Mouse (Mus musculus): ENCODE measurements around the gene Ankrd34a. TPM values are rescaled to one million over a fixed set of nuclear protein-coding genes. Genes with fewer than 3 reads are reported as not detected.

Ankrd34a gene
- polyA plus RNA-seq, 1 experiment from 2014 or later: 8.5 TPM

DNA sequence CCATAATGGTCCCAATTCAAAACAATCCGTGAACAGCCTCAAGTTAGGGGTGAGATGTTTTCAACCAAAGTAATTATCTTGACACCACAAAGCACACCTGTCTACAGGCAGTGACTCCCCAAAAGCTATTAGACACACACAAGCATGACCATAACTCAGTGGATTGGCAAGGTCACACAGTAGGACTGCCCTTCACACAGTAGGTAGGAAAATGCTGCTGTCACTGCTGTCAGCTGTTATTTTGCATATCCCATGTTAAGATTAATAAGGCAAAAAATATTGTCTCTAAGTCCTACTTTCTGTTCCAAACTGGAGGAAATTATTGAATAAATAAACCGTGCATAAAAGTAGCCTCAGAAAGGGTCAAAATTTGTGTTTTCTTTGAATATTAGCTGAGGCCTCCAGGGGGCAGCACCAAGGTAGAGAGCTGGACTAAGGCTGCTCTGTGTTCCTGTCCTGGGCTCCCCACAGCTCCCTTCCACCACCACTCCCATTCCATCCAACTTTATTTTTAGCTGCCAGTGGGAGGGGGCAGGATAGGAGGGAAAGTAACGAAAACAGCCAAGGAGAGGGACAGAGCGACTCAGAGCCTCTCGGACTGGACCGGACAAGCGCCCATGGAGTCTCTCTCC lies 48.7 kb downstream of the Ankrd34a start, which contains the start of gene Itga10:
Gene Itga10, plus strand, starts transcription at position 567 of the 632 bp plus-strand sequence.
- ATAC-seq (ENCODE audit: insufficient number of reproducible peaks, insufficient read depth, low FRiP score, low read depth): no peak
- peak within 1 kb of the TSS in 1 of 2 experiments; percentile 4; a peak in 1 of 4 replicates for H3K4me3 ChIP-seq (ENCODE audit: control insufficient read depth in 1 of 2, insufficient read depth in 1 of 2, low read depth in 1 of 2, low read length in 2 of 2)
- H3K4me1 ChIP-seq (ENCODE audit: control insufficient read depth in 2 of 2, insufficient read depth in 2 of 2, low read length in 2 of 2): peaks cover 3 to 11% of the 10 kb centered on the region in 2 experiments; a peak in 3 of 4 replicates
- no peaks in the 10 kb centered on the region for H3K27me3 ChIP-seq (ENCODE audit: control insufficient read depth, insufficient read depth, low read length)
- peak within 1 kb of the TSS; percentile 22; the same call in 1 of the 2 replicates for H3K9ac ChIP-seq (ENCODE audit: low read length)
- no peak within 1 kb of the TSS for H3K27ac ChIP-seq (replicated peaks in 1 of 2; ENCODE audit: control insufficient read depth in 1 of 2, insufficient read depth in 1 of 2, low read depth in 2 of 2, low read length in 2 of 2)
- 34% methylated on average over 7 of the region's 7 CpGs for WGBS
- peaks cover 38% of the 10 kb centered on the region for H3K36me3 ChIP-seq (ENCODE audit: control insufficient read depth, insufficient read depth, low read length)
- peak within 1 kb of the TSS; percentile 36 for H3K4me2 ChIP-seq (ENCODE audit: low read length)
- H3K9me3 ChIP-seq (ENCODE audit: control insufficient read depth, low read length): no peaks in the 10 kb centered on the region

DNA sequence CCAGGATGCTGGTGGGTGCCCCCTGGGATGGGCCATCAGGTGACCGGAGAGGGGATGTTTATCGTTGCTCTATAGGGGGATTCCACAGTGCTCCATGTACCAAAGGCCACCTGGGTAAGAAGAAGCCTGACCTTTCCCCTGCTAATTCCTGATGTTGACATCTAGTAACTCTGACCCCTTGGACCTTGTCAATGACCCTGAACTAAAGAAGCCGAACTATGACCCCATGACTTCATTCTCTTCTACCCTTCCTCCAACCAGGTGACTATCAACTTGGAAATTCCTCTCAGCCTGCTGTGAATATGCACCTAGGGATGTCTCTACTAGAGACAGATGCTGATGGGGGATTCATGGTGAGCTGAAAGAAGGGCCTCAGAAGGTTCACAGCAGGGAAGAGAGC lies 50.9 kb downstream of the Ankrd34a start:
- no peak overlapping the region for H3K4me2 ChIP-seq (ENCODE audit: low read length)
- H3K9ac ChIP-seq (ENCODE audit: low read length): no peak overlapping the region
- H3K36me3 ChIP-seq (ENCODE audit: control insufficient read depth, insufficient read depth, low read length): peaks cover 23% of the 10 kb centered on the region
- peaks cover 3 to 11% of the 10 kb centered on the region in 2 experiments; a peak in 3 of 4 replicates for H3K4me1 ChIP-seq (ENCODE audit: control insufficient read depth in 2 of 2, insufficient read depth in 2 of 2, low read length in 2 of 2)
- no peak overlapping the region for H3K27ac ChIP-seq (replicated peaks in 1 of 2; ENCODE audit: control insufficient read depth in 1 of 2, insufficient read depth in 1 of 2, low read depth in 2 of 2, low read length in 2 of 2)
- no peaks in the 10 kb centered on the region for H3K27me3 ChIP-seq (ENCODE audit: control insufficient read depth, insufficient read depth, low read length)
- ATAC-seq (ENCODE audit: insufficient number of reproducible peaks, insufficient read depth, low FRiP score, low read depth): no peak
- no peaks in the 10 kb centered on the region for H3K9me3 ChIP-seq (ENCODE audit: control insufficient read depth, low read length)
- 87% methylated on average over 3 of the region's 3 CpGs for WGBS
- H3K4me3 ChIP-seq (ENCODE audit: control insufficient read depth in 1 of 2, insufficient read depth in 1 of 2, low read depth in 1 of 2, low read length in 2 of 2): no peak overlapping the region

Other genes with a start within 250 kb of the Ankrd34a start
- 0.66 and 1.0 TPM in 2 replicates for gene BC107364, start 144.3 kb upstream of the Ankrd34a start, polyA plus RNA-seq (2014; fragmentation: Nextera tagmentation; extraction: Ambion mirVana)
- gene Hfe2, start 71.5 kb upstream of the Ankrd34a start, polyA plus RNA-seq (2014; fragmentation: Nextera tagmentation; extraction: Ambion mirVana): 10.8 and 11.7 TPM in 2 replicates
- 257 and 262 TPM in 2 replicates for gene Txnip, start 38.7 kb upstream of the Ankrd34a start, polyA plus RNA-seq (2014; fragmentation: Nextera tagmentation; extraction: Ambion mirVana)
- gene Gm16253, start 19.7 kb upstream of the Ankrd34a start, polyA plus RNA-seq (2014; fragmentation: Nextera tagmentation; extraction: Ambion mirVana): 0.68 and 0.81 TPM in 2 replicates
- gene Polr3gl, start 2.5 kb upstream of the Ankrd34a start, polyA plus RNA-seq (2014; fragmentation: Nextera tagmentation; extraction: Ambion mirVana): 25.5 and 28.7 TPM in 2 replicates
- 5.6 and 6.7 TPM in 2 replicates for gene Lix1l, start 4.5 kb downstream of the Ankrd34a start, polyA plus RNA-seq (2014; fragmentation: Nextera tagmentation; extraction: Ambion mirVana)
- gene Rbm8a, start 33.3 kb downstream of the Ankrd34a start, polyA plus RNA-seq (2014; fragmentation: Nextera tagmentation; extraction: Ambion mirVana): 90.0 and 91.7 TPM in 2 replicates
- 40.5 and 43.4 TPM in 2 replicates for gene Pex11b, start 38.7 kb downstream of the Ankrd34a start, polyA plus RNA-seq (2014; fragmentation: Nextera tagmentation; extraction: Ambion mirVana)
- gene Gm42957, start 38.8 kb downstream of the Ankrd34a start, polyA plus RNA-seq (2014; fragmentation: Nextera tagmentation; extraction: Ambion mirVana): 0.07 and 0.20 TPM in 2 replicates
- 1.3 TPM in 2 replicates for gene Itga10, start 48.9 kb downstream of the Ankrd34a start, polyA plus RNA-seq (2014; fragmentation: Nextera tagmentation; extraction: Ambion mirVana)
- gene Ankrd35, start 73.5 kb downstream of the Ankrd34a start, polyA plus RNA-seq (2014; fragmentation: Nextera tagmentation; extraction: Ambion mirVana): 0.09 and 0.23 TPM in 2 replicates
- gene Pias3, start 99.7 kb downstream of the Ankrd34a start, polyA plus RNA-seq (2014; fragmentation: Nextera tagmentation; extraction: Ambion mirVana): 26.8 and 30.6 TPM in 2 replicates
- 8.0 and 8.8 TPM in 2 replicates for gene Nudt17, start 111.9 kb downstream of the Ankrd34a start, polyA plus RNA-seq (2014; fragmentation: Nextera tagmentation; extraction: Ambion mirVana)
- 27.0 and 27.1 TPM in 2 replicates for gene Polr3c, start 131.0 kb downstream of the Ankrd34a start, polyA plus RNA-seq (2014; fragmentation: Nextera tagmentation; extraction: Ambion mirVana)
- gene Rnf115, start 131.0 kb downstream of the Ankrd34a start, polyA plus RNA-seq (2014; fragmentation: Nextera tagmentation; extraction: Ambion mirVana): 41.2 and 42.0 TPM in 2 replicates
- gene Pdzk1, start 232.6 kb downstream of the Ankrd34a start, polyA plus RNA-seq (2014; fragmentation: Nextera tagmentation; extraction: Ambion mirVana): not detected in 2 replicates
- gene Cd160, start 232.7 kb downstream of the Ankrd34a start, polyA plus RNA-seq (2014; fragmentation: Nextera tagmentation; extraction: Ambion mirVana): not detected in 2 replicates

All from heart, embryonic 14.5 days (tissue).